Mouse (Mus musculus) urinary bladder, postnatal 25 days (tissue): ENCODE data around the gene Sppl2c.
A peak's percentile ranks its signal among the peaks of the same experiment; 100 is the strongest.
"Not testable (repeated sequence)": the region's sequence is repeated elsewhere in the genome, so short reads cannot be mapped to it uniquely, and the experiment has no call there.

ENCODE experiments used
- DNase-seq: peaks from one replicate; pipeline ENCODE4 v3.0.0; 2022; ENCODE audit warnings: low spot score

Gene Sppl2c

DNA sequence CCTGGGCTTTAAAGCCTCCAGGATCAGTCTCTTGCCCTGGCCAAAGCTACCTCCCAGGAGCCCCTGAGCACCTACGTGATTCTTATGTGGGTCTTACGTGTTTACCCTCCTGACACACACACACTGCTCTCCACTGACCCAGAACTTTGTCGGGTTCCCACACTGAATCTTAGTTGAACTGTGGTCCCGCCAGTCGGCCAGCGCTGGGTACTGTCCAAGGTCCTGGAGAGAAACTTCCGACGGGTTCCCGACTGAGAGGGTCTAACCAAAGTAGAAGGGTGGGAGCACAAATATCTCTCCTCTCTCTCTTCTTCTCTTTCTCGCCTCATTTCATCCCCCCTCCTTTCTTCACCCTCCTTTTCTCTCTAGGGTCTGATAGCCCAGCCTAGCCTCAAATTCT lies 11.7 kb downstream of the Sppl2c start:
- DNase-seq, result peak; percentile 21

DNA sequence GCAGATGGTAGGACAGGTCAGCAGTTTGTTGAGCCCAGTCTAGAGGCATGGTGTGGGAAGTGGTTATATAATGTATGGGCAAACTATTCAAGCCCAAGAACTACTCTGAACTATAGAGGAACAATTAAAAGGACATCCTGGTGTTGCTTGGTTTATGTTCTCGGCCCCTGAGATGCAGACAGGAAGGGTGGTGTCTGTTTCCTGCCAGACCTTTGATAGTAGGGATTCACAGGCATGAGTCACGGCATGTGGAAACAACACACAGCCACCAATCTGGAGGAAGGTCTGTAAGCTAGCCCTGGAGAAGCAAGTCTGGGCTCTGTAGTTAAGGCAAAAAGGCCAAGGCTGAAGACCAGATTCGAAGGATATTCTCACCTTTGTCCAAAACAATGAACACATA lies 17.1 kb downstream of the Sppl2c start:
- DNase-seq, result no peak

DNA sequence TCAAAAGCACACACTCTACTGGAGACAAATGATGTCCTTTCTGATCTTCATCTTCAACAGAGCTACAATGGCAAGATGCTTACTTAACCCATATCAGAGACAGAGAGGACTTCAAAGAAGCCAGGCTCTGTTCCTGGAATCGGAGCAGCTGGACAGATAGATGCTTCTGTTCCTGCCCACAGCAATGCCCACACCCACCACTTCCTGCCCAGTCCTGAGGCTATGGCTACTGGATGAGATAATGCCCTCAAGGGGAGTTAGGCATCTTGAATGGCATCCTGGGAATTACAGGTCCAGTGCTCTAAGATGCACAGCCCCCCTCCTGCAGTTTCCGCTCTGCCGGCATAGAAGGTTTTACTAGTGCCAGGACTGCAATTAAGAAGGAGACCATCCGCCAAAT lies 20.4 kb downstream of the Sppl2c start:
- no peak for DNase-seq

DNA sequence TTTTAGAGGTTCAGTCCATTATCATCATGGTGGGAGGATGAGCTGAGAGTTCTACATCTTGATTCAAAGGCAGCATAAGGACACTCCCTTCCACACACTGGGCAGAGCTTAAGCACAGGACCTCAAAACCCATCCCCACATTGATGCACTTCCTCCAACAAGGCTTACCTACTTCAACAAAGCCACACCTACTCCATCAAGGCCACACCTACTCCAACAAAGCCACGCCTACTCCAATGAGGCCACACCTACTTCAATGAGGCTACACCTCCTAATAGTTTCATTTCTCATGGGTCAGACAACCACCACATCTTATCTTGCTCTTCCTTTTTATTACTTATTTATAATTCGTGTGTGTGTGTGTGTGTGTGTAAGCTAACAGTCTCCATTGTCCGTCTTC lies 22.9 kb downstream of the Sppl2c start:
- no peak for DNase-seq

DNA sequence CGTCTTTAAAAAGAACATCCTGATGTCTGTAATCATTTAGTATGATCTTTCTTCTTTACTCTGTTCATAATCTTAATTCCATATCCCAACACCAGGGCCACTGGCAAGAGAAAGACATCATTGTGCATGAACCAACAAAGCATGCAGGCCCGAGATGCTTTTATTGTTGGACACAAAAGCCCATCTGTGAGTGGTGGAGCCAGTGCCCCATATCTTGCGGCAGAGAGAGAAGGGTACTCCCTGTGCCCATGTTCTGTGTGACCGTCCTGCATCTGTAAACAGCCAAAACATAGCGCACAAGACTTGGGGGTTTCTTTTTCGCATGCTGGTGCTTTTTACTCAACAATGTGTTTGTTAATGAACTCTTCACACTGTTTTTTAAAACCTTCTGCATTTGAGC lies 25.1 kb downstream of the Sppl2c start:
- no peak for DNase-seq

DNA sequence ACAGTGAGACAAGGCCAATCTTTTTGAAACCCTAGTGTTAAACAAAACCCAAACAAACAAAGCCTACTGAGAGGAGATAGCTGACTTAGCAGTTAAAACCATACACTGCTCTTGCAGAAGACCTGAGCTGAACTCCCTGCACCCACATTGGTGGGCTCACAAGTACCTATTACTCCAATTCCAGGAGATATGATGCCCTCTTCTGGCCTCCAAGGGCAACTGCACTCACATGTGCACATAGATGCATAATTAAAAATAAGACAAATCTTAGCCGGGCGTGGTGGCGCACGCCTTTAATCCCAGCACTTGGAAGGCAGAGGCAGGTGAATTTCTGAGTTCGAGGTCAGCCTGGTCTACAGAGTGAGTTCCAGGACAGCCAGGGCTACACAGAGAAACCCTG lies 28.0 kb downstream of the Sppl2c start:
- DNase-seq, result not testable (repeated sequence)

DNA sequence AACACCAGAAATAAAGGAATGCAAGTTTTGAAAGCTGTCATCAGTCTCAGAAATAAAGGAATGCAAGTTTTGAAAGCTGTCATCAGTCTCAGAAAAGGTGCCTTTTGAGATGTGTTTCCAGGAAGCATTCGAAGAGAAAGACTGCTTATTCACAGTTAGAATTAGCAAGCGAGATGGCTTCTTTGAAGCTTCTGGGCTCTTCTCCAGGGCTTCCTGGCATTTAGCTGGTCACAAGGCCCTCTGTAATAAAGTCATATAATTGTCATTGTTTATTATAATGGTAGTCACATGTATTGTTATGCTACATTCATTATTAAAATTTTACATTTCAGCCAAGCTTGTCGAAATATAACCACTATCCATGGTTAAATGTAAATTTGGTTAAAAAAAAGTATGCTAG lies 31.9 kb downstream of the Sppl2c start:
- DNase-seq, result no peak

DNA sequence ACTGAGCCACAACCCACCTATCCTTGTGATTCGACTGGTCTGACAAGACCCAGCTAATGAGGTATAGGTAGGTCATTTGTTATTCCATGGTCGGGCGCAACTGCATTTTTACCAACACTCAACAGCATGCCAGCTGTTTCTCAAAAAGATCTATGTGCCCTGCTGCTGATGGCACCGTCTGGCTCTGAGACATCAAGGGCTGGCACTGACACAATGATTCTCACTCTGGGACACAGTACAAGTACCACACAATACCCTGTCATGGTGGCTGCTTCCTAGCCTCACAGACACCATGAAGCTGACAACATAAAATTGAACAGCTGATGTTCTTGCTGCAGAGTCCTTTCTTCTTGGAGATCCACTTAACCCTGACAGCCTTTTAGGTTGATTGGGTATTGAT lies 34.2 kb downstream of the Sppl2c start:
- no peak for DNase-seq

DNA sequence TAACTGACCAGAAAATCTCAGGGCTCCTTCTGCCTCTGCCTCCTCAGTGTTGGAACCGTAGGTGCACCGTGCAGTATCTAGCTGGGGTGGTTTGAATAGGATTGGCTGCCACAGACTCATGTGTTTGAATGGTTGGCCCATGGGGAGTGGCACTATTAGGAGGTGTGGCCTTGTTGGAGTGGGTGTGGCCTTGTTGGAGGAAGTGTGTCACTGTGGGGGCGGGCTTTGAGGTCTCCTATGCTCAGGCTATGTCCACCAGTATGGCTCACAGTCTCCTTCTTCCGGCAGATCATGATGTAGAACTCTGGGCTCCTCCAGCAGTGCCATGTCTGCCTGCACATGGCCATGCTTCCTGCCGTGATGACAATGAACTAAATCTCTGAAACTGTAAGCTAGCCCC lies 35.6 kb downstream of the Sppl2c start:
- DNase-seq, result no peak

DNA sequence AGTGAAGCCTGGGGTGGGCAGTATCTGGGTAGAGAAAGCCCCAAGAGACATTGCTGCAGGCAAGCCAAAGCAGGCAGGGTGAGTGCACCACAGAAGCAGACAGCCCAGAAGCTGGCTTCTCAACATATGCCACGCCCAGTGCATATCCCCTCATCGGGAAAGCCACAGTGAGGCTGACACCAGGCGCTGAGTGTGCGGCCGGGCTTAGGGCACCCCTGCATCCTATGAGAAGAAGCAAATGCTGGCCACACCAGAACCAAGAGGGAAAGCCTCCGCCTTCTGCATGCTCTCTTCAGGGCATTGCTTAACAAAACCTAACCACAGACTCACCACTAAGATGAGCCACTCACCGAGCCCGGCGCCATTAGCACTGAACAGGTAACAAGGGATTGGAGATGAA lies 37.2 kb downstream of the Sppl2c start:
- no peak for DNase-seq

DNA sequence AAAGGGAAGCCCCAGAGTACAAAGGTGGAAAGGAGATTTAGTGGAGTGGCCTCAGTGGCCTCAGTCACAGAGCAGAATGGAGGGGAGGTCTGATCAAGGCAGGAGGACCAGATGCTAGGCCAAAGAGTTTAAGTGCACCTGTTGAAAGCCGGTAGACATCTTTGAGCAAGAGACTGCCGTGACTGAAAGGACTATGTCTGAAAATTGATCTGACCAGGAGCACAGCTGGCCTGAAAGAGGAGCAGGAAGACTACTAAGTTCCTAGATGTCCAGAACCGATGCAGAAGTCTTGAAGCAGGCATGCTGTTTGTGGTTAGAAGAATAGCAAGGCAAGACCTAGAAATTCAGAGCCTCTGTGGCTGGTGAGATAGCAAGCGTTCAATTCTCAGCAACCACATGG lies 43.3 kb downstream of the Sppl2c start:
- DNase-seq, result no peak

DNA sequence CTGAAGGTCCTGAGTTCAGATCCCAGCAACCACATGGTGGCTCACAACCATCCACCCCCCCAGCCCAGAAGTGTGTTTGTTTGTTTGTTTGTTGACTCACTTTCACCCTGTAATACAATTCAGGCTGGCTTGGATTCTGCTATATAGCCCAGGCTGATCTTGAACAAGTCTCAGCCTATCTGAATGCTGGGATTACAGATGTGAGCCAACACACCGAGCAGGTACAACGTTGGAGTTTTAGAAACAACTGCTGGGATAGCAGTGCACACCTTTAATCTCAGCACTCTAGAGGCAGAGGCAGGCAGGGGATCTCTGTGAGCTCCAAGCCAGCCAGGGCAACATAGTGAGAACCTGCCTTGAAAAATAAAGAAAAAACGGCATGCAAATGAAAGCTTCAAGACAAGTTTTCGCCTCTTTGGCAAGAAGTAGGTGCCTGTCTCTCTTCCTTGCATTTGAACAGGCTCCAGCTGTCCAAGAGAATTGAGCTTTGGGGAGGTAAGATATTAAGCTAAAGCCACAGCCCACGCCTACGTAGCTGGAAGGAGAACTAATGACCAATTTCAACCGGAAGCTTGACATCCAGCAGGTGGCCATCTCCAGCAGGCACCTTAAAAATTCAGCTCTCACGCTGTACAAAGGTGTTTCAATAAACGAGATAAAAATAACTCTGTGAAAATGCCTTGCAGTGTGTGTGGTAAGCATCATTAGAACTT lies 44.1 kb downstream of the Sppl2c start:
- no peak for DNase-seq

DNA sequence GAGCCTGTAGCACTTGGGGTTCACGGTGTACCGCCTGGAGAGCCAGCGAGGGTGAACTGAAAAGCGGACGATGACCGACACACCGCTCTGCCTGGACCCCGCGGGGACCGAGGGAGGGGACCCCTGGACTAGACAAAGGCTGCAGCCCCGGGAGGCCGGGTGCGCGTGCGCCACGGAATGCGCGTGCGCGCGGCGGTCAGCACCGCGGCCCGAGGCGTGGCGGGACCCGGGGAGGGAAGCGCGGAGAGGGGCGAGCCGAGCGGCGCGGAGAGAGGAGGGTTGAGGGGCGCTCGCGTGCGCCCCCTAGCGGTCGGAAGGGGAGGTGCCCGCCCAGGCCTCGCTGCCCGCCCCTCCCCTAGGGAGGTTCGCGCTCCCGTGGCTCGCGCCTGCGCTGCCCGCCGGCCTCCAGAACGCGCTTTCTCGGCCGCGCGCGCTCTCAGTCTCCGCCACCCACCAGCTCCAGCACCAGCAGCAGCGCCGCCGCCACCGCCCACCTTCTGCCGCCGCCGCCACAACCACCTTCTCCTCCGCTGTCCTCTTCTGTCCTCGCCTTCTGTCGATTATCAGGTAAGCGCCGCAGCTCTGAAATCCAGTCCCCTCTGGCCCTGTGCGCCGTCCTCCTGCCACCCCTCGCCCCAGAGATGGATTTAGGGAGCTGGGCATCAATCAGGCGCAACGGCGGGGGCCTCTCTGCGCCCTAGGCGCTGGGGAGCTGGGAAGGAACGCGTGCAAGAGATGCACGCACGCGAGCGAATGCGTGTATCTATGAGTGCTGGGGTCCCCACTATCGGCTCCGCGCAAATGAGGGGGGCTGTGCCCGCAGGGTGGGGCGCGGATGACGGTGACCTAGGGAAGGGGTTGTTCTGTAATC lies 45.1 kb downstream of the Sppl2c start, which contains the start of gene Mapt:
Gene Mapt (plus strand): TSS at position 350 of the 871 bp plus-strand sequence.
- peak; percentile 82 for DNase-seq

DNA sequence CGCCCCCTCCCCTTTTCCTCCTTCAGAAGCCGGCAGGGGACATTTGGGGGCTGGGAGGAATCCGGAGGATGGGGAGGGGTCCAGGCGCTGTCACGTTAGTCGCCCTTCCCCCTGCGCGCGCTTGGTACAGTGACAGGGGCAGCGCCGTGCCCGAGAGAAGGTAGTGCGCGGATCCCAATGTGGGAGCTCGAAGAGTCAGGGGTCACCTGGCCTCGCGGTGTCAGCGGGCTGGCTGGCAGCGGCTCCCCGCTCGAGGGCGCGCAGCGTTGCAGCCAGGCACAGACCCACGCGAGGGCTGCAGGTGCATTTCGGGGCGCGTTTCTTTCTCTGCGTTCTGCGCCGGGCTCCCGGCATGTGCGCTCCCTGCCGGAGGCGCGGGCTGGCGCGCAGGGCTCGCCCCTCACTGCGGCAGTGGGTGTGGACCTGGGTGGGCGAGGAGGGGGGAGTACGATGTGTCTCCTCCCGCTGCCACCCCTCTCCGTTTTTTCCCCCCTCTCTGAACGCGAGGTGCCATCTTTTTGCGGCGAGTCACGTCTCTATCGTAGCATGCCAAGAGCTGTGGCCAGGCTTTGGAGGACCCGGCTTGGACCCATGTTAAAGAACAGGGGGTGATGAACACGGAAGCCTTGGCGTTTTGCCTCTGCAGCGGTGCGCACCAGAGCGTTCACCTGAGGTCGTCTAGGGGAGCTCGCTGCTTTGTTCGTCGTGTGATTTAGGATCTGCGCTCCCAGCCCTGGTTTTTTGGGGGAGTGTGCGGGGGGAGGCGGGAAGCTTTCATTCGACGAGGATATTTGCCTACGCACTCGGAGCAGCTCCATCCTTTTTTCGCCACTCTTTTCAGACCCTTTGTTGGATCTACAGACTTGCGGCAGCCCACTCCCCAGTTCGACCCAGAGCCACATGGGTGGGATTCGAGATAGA lies 46.3 kb downstream of the Sppl2c start:
- peak; percentile 8 for DNase-seq

DNA sequence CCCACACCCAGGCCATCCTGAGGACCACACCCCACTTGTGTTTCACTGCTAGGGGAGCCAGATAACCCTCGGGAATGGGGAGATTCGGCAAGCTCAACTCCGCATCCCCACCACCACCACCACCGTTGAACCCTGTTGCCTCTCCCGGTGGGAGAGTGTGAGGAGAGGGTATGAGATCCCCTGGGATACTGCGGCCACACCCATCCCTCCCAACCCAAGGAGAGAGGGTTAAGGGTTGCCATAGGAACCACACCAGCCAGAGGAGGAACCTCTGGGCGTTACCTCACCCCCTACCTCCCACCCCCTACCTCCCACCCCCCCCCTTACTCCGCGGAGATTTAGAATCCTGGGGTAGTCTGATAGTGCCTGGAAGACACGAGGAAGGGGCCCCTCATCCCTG lies 47.0 kb downstream of the Sppl2c start:
- no peak for DNase-seq

DNA sequence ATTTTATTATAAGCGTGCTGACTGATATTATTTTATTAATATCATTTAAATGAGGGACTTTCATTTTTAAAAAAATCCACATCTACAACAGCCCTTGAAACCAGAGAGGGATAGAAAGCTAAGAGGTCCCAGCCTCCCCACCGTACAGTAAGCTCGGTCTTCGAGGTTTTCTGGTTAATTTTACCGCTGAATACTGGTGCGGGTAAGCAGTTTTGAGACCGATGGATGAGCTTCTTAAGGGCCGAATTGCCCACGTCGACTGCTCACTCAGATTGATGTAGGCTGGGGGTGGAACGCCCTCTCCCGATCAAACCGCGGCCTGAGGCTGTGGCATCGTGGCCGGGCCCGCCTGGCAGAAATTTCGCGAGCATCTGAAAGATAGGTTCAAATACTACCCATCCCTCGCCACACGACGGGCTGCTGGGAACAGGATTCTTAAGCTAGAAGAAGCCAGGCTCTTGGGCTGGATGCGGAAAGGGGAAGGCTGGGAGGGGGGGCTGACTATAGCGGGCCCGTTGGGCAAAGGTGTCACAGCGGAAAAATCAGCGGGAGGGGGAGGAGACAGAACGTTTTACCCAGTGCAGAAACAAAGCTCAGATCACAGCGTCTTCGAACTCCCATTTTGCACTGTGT lies 47.6 kb downstream of the Sppl2c start:
- no peak for DNase-seq

DNA sequence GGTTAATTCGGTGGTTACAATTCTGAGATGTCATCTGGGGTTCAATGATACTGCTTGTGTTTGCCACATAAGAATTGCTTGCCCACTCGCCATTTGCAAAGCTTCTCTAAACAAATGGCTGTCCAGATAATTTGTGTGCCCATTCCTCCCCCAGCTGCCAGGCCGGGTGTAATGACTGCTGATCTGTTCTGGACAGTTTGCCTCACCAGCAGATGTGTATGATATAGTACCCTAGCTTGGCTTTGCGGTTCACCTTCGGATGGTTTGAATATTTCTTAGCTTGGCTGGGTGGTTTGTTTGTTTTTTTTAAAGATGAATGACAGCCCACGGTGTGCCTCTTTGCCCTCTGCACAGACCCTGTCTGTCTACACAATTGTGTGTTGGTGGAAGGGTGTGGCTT lies 48.6 kb downstream of the Sppl2c start:
- DNase-seq, result no peak

DNA sequence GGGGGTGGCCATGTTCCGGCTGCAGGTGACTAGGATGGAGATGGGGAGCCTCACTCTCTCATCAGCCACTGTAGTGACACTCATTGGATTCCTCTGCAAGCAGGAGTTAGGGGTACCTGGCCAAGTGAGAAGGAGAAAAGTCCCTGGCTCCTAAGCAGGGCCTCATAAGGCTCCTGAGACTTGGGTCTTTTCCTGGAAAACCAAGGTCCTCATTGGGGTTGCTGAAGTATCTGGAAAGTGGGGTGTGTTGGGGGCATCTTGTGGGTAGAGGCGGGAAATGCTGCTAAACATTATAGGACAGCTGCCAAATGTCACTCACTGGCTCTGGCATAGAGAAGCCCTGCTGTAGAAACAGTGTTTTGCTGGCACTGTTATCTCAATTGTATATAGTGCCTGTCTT lies 49.8 kb downstream of the Sppl2c start:
- DNase-seq, result no peak

DNA sequence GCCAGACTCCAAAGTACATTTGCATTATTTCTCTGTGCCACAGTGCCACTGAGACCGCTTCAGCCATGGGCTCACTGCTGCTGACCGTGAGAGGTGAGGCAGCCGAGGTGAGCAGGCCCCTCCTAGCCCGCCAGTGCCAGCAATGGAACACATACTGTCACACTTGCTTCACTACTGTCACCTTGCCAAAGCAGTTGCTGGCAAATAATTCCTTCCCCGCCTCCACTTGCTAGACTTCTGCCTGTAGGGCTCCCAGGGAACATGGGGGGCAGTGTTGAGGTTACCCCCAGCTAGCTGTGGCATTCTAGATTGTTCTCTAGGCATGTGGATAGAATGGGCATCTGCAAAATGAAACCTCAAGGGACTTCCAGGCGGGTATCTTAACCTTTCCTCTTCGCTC lies 51.1 kb downstream of the Sppl2c start:
- DNase-seq, result no peak

DNA sequence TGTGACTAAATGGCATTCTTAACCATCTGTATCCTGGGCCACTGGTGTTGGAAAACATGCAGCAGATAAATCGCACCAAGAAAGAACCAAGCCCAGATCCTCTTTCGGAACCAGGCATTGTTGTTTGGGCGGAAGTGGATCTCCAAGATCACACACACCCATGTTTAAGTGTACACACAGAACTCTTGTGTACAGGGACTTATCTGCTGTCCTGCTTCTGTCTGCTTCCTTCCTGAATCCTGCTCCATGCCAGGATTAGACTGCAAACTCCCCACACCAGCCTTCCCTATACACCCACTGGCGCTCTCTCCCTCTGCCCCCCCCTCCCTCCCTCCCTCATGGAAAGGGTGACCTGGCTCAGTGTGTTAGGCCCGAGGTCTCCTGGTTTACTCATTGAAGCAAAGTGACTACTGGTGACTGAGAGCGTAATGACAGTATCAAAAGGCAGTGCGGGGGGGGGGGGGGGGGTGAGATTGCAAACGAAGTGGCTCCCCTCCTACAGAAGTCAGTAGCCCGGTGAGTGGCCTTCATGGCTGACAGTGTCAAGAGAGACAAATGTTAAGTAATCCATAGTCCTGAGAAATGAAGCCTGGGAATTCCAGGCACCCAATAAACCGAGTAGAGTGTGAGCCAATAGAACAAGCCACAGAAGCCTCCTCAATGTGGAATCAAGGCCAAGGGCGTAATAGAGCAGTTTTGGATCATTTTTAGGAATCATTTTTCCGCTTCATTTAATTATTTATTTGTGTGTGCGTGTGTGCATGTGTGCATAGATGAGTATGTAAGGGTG lies 52.0 kb downstream of the Sppl2c start:
- DNase-seq, result no peak
